Mouse (Mus musculus): Measurements from ENCODE around the gene Nell1. TPM values are rescaled to one million over a fixed set of nuclear protein-coding genes. Genes with fewer than 3 reads are reported as not detected.

The Nell1 gene
- polyA plus RNA-seq, 1 experiment: 0.52 TPM

GRCm38 (mm10) chr7:49942490-49942889 is 32.2 kb upstream of the Nell1 start:
- Histone ChIP-seq H3K9ac (ENCODE audit: low read depth, poor library complexity, severe bottlenecking) (no peak overlapping the region), H3K4me3 (ENCODE audit: low read depth, low read length) (no peak overlapping the region), H3K27me3 (ENCODE audit: control insufficient read depth, insufficient read depth, low read length, poor library complexity, severe bottlenecking) (0 out of 2 replicates have a peak, but pooled peaks cover under 1% of the 10 kb centered on the region), H3K27ac (ENCODE audit: insufficient read depth, low read length) (no peak overlapping the region), H3K4me1 (ENCODE audit: control insufficient read depth, insufficient read depth, low read length) (no peaks in the 10 kb centered on the region), H3K36me3 (ENCODE audit: control insufficient read depth, insufficient read depth, low read length, poor library complexity, severe bottlenecking) (no peaks in the 10 kb centered on the region), H3K9me3 (replicated peaks; ENCODE audit: control insufficient read depth, insufficient read depth, low read length, poor library complexity, severe bottlenecking) (no peaks in the 10 kb centered on the region)
- TF ChIP-seq CTCF (IDR thresholded peaks at IDR 0.05; ENCODE audit: low read depth, low read length): no peak
- no peak for TF ChIP-seq POLR2A (IDR thresholded peaks at IDR 0.05; ENCODE audit: insufficient read depth, low read length)
- no peak for TF ChIP-seq EP300 (IDR thresholded peaks at IDR 0.05; ENCODE audit: insufficient read depth, low read depth, low read length)

GRCm38 (mm10) chr7:49946691-49947090 is 28.0 kb upstream of the Nell1 start:
- no peaks in the 10 kb centered on the region for H3K36me3 ChIP-seq (ENCODE audit: control insufficient read depth, insufficient read depth, low read length, poor library complexity, severe bottlenecking)
- no peaks in the 10 kb centered on the region for H3K9me3 ChIP-seq (replicated peaks; ENCODE audit: control insufficient read depth, insufficient read depth, low read length, poor library complexity, severe bottlenecking)
- H3K4me3 ChIP-seq (ENCODE audit: low read depth, low read length): no peak overlapping the region
- no peak overlapping the region for H3K9ac ChIP-seq (ENCODE audit: low read depth, poor library complexity, severe bottlenecking)
- TF ChIP-seq POLR2A (IDR thresholded peaks at IDR 0.05; ENCODE audit: insufficient read depth, low read length): no peak
- TF ChIP-seq EP300 (IDR thresholded peaks at IDR 0.05; ENCODE audit: insufficient read depth, low read depth, low read length): no peak
- no peak for TF ChIP-seq CTCF (IDR thresholded peaks at IDR 0.05; ENCODE audit: low read depth, low read length)
- no peak overlapping the region for H3K27ac ChIP-seq (ENCODE audit: insufficient read depth, low read length)
- H3K27me3 ChIP-seq (ENCODE audit: control insufficient read depth, insufficient read depth, low read length, poor library complexity, severe bottlenecking): 0 out of 2 replicates have a peak, but pooled peaks cover 3% of the 10 kb centered on the region
- H3K4me1 ChIP-seq (ENCODE audit: control insufficient read depth, insufficient read depth, low read length): no peaks in the 10 kb centered on the region

GRCm38 (mm10) chr7:49953546-49954181 is 21.0 kb upstream of the Nell1 start:
- H3K36me3 ChIP-seq (ENCODE audit: control insufficient read depth, insufficient read depth, low read length, poor library complexity, severe bottlenecking): no peaks in the 10 kb centered on the region
- H3K27ac ChIP-seq (ENCODE audit: insufficient read depth, low read length): no peak overlapping the region
- no peaks in the 10 kb centered on the region for H3K27me3 ChIP-seq (ENCODE audit: control insufficient read depth, insufficient read depth, low read length, poor library complexity, severe bottlenecking)
- H3K9me3 ChIP-seq (replicated peaks; ENCODE audit: control insufficient read depth, insufficient read depth, low read length, poor library complexity, severe bottlenecking): no peaks in the 10 kb centered on the region
- no peaks in the 10 kb centered on the region for H3K4me1 ChIP-seq (ENCODE audit: control insufficient read depth, insufficient read depth, low read length)
- TF ChIP-seq POLR2A (IDR thresholded peaks at IDR 0.05; ENCODE audit: insufficient read depth, low read length): no peak
- TF ChIP-seq CTCF (IDR thresholded peaks at IDR 0.05; ENCODE audit: low read depth, low read length): no peak
- no peak for TF ChIP-seq EP300 (IDR thresholded peaks at IDR 0.05; ENCODE audit: insufficient read depth, low read depth, low read length)
- no peak overlapping the region for H3K4me3 ChIP-seq (ENCODE audit: low read depth, low read length)
- no peak overlapping the region for H3K9ac ChIP-seq (ENCODE audit: low read depth, poor library complexity, severe bottlenecking)

GRCm38 (mm10) chr7:49954834-49955233 is 19.8 kb upstream of the Nell1 start:
- Histone ChIP-seq H3K9ac (ENCODE audit: low read depth, poor library complexity, severe bottlenecking) (no peak overlapping the region), H3K27me3 (ENCODE audit: control insufficient read depth, insufficient read depth, low read length, poor library complexity, severe bottlenecking) (no peaks in the 10 kb centered on the region), H3K4me3 (ENCODE audit: low read depth, low read length) (no peak overlapping the region), H3K36me3 (ENCODE audit: control insufficient read depth, insufficient read depth, low read length, poor library complexity, severe bottlenecking) (no peaks in the 10 kb centered on the region), H3K9me3 (replicated peaks; ENCODE audit: control insufficient read depth, insufficient read depth, low read length, poor library complexity, severe bottlenecking) (no peaks in the 10 kb centered on the region), H3K27ac (ENCODE audit: insufficient read depth, low read length) (no peak overlapping the region), H3K4me1 (ENCODE audit: control insufficient read depth, insufficient read depth, low read length) (no peaks in the 10 kb centered on the region)
- no peak for TF ChIP-seq POLR2A (IDR thresholded peaks at IDR 0.05; ENCODE audit: insufficient read depth, low read length)
- no peak for TF ChIP-seq EP300 (IDR thresholded peaks at IDR 0.05; ENCODE audit: insufficient read depth, low read depth, low read length)
- no peak for TF ChIP-seq CTCF (IDR thresholded peaks at IDR 0.05; ENCODE audit: low read depth, low read length)

- Histone ChIP-seq H3K4me1 (ENCODE audit: control insufficient read depth, insufficient read depth, low read length) (no peaks in the 10 kb centered on the region), H3K36me3 (ENCODE audit: control insufficient read depth, insufficient read depth, low read length, poor library complexity, severe bottlenecking) (no peaks in the 10 kb centered on the region)
- TF ChIP-seq CTCF (IDR thresholded peaks at IDR 0.05; ENCODE audit: low read depth, low read length) (no peak), POLR2A (IDR thresholded peaks at IDR 0.05; ENCODE audit: insufficient read depth, low read length) (no peak), EP300 (IDR thresholded peaks at IDR 0.05; ENCODE audit: insufficient read depth, low read depth, low read length) (no peak)
These were observed 17.5 kb upstream of the Nell1 start for GRCm38 (mm10) chr7:49957142-49957541.

GRCm38 (mm10) chr7:49963764-49964163 is 10.9 kb upstream of the Nell1 start:
- H3K27me3 ChIP-seq (ENCODE audit: control insufficient read depth, insufficient read depth, low read length, poor library complexity, severe bottlenecking): no peaks in the 10 kb centered on the region
- TF ChIP-seq CTCF (IDR thresholded peaks at IDR 0.05; ENCODE audit: low read depth, low read length) (no peak), POLR2A (IDR thresholded peaks at IDR 0.05; ENCODE audit: insufficient read depth, low read length) (no peak), EP300 (IDR thresholded peaks at IDR 0.05; ENCODE audit: insufficient read depth, low read depth, low read length) (no peak)
- no peak overlapping the region for H3K4me3 ChIP-seq (ENCODE audit: low read depth, low read length)
- no peaks in the 10 kb centered on the region for H3K4me1 ChIP-seq (ENCODE audit: control insufficient read depth, insufficient read depth, low read length)
- no peak overlapping the region for H3K9ac ChIP-seq (ENCODE audit: low read depth, poor library complexity, severe bottlenecking)
- H3K27ac ChIP-seq (ENCODE audit: insufficient read depth, low read length): no peak overlapping the region
- no peaks in the 10 kb centered on the region for H3K36me3 ChIP-seq (ENCODE audit: control insufficient read depth, insufficient read depth, low read length, poor library complexity, severe bottlenecking)
- H3K9me3 ChIP-seq (replicated peaks; ENCODE audit: control insufficient read depth, insufficient read depth, low read length, poor library complexity, severe bottlenecking): no peaks in the 10 kb centered on the region

More at GRCm38 (mm10) chr7:49957142-49957541, 17.5 kb upstream of the Nell1 start:
- H3K4me3 ChIP-seq (ENCODE audit: low read depth, low read length): no peak overlapping the region
- H3K9me3 ChIP-seq (replicated peaks; ENCODE audit: control insufficient read depth, insufficient read depth, low read length, poor library complexity, severe bottlenecking): no peaks in the 10 kb centered on the region
- H3K9ac ChIP-seq (ENCODE audit: low read depth, poor library complexity, severe bottlenecking): no peak overlapping the region
- H3K27ac ChIP-seq (ENCODE audit: insufficient read depth, low read length): no peak overlapping the region
- H3K27me3 ChIP-seq (ENCODE audit: control insufficient read depth, insufficient read depth, low read length, poor library complexity, severe bottlenecking): no peaks in the 10 kb centered on the region
